Mouse (Mus musculus): ENCODE measurements around the gene Vps29. TPM values are rescaled to one million over a fixed set of nuclear protein-coding genes. Genes with fewer than 3 reads are reported as not detected.

Gene Vps29
- polyA plus RNA-seq, 1 experiment, result 19.5 TPM

GRCm38 (mm10) chr5:122320205-122320781 is 33.9 kb upstream of the Vps29 start:
- no peak for TF ChIP-seq POLR2A (IDR thresholded peaks at IDR 0.05; ENCODE audit: low read depth, low read length)
- TF ChIP-seq CTCF (IDR thresholded peaks at IDR 0.05; ENCODE audit: extremely low read depth, insufficient read depth, insufficient read length, insufficient replicate concordance), result no peak
- no peak overlapping the region for H3K4me3 ChIP-seq (ENCODE audit: extremely low read depth, insufficient read depth, insufficient read length)
- peaks cover 33% of the 10 kb centered on the region for H3K36me3 ChIP-seq (ENCODE audit: control insufficient read depth, insufficient read depth, low read length)
- WGBS, result 92% methylated on average over 12 of the region's 12 CpGs
- DNase-seq (ENCODE audit: low read depth in 1 of 2, low spot score in 2 of 2), result no peak
- no peak overlapping the region for H3K27ac ChIP-seq (ENCODE audit: insufficient read depth, low read length)
- H3K27me3 ChIP-seq (ENCODE audit: control insufficient read depth, insufficient read depth, low read length), result no peaks in the 10 kb centered on the region
- H3K4me1 ChIP-seq (ENCODE audit: control insufficient read depth, insufficient read depth, insufficient read length), result peaks cover 17% of the 10 kb centered on the region; the same call in 1 of the 2 replicates

- DNase-seq (ENCODE audit: low read depth in 1 of 2, low spot score in 2 of 2), result no peak
- Histone ChIP-seq H3K36me3 (ENCODE audit: control insufficient read depth, insufficient read depth, low read length) (peaks cover 37% of the 10 kb centered on the region), H3K27ac (ENCODE audit: insufficient read depth, low read length) (no peak overlapping the region), H3K4me3 (ENCODE audit: extremely low read depth, insufficient read depth, insufficient read length) (no peak overlapping the region), H3K4me1 (ENCODE audit: control insufficient read depth, insufficient read depth, insufficient read length) (no peaks in the 10 kb centered on the region), H3K27me3 (ENCODE audit: control insufficient read depth, insufficient read depth, low read length) (no peaks in the 10 kb centered on the region)
- no peak for TF ChIP-seq POLR2A (IDR thresholded peaks at IDR 0.05; ENCODE audit: low read depth, low read length)
- TF ChIP-seq CTCF (IDR thresholded peaks at IDR 0.05; ENCODE audit: extremely low read depth, insufficient read depth, insufficient read length, insufficient replicate concordance), result no peak
- 96% methylated on average over 8 of the region's 8 CpGs for WGBS
Measured at GRCm38 (mm10) chr5:122323523-122323922, 30.6 kb upstream of the Vps29 start.

- no peaks in the 10 kb centered on the region for H3K27me3 ChIP-seq (ENCODE audit: control insufficient read depth, insufficient read depth, low read length)
- no peak for DNase-seq (ENCODE audit: low read depth in 1 of 2, low spot score in 2 of 2)
- WGBS, result 90% methylated on average over 23 of the region's 23 CpGs
- no peaks in the 10 kb centered on the region for H3K4me1 ChIP-seq (ENCODE audit: control insufficient read depth, insufficient read depth, insufficient read length)
- no peak overlapping the region for H3K4me3 ChIP-seq (ENCODE audit: extremely low read depth, insufficient read depth, insufficient read length)
- no peak overlapping the region for H3K27ac ChIP-seq (ENCODE audit: insufficient read depth, low read length)
- no peak for TF ChIP-seq POLR2A (IDR thresholded peaks at IDR 0.05; ENCODE audit: low read depth, low read length)
- TF ChIP-seq CTCF (IDR thresholded peaks at IDR 0.05; ENCODE audit: extremely low read depth, insufficient read depth, insufficient read length, insufficient replicate concordance), result no peak
- peaks cover 34% of the 10 kb centered on the region for H3K36me3 ChIP-seq (ENCODE audit: control insufficient read depth, insufficient read depth, low read length)
Measured at GRCm38 (mm10) chr5:122324608-122325431, 29.3 kb upstream of the Vps29 start.

DNA sequence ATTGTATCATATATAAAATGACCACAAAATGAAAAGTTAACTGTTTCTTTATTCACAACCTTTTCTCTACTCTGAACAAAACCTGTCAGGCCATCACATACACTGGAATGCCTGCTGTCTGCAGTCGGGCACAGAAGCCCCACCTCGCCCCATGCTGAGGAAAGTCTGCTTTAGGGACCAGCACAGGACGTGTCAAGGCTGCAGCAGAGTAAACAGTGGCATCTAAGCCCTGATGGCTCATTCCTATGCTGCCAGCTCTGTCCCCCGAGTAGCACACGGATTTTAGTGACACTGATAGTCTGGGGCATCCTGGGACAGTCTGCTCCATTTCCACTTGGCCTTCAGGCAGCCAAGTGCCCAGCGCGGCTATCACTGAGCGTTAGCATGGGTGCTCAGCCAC is 28.7 kb upstream of the Vps29 start:
- no peak for TF ChIP-seq CTCF (IDR thresholded peaks at IDR 0.05; ENCODE audit: extremely low read depth, insufficient read depth, insufficient read length, insufficient replicate concordance)
- H3K36me3 ChIP-seq (ENCODE audit: control insufficient read depth, insufficient read depth, low read length), result peaks cover 28% of the 10 kb centered on the region
- no peak overlapping the region for H3K4me3 ChIP-seq (ENCODE audit: extremely low read depth, insufficient read depth, insufficient read length)
- no peak for DNase-seq (ENCODE audit: low read depth in 1 of 2, low spot score in 2 of 2)
- H3K27ac ChIP-seq (ENCODE audit: insufficient read depth, low read length), result no peak overlapping the region
- WGBS, result 92% methylated on average over 8 of the region's 8 CpGs
- no peaks in the 10 kb centered on the region for H3K27me3 ChIP-seq (ENCODE audit: control insufficient read depth, insufficient read depth, low read length)
- no peaks in the 10 kb centered on the region for H3K4me1 ChIP-seq (ENCODE audit: control insufficient read depth, insufficient read depth, insufficient read length)

- TF ChIP-seq CTCF (IDR thresholded peaks at IDR 0.05; ENCODE audit: extremely low read depth, insufficient read depth, insufficient read length, insufficient replicate concordance), result no peak
- TF ChIP-seq POLR2A (IDR thresholded peaks at IDR 0.05; ENCODE audit: low read depth, low read length), result no peak
- no peak overlapping the region for H3K4me3 ChIP-seq (ENCODE audit: extremely low read depth, insufficient read depth, insufficient read length)
- H3K4me1 ChIP-seq (ENCODE audit: control insufficient read depth, insufficient read depth, insufficient read length), result no peaks in the 10 kb centered on the region
- H3K27me3 ChIP-seq (ENCODE audit: control insufficient read depth, insufficient read depth, low read length), result no peaks in the 10 kb centered on the region
- WGBS, result 92% methylated on average over 3 of the region's 3 CpGs
- DNase-seq (ENCODE audit: low read depth in 1 of 2, low spot score in 2 of 2), result no peak
- no peak overlapping the region for H3K27ac ChIP-seq (ENCODE audit: insufficient read depth, low read length)
- H3K36me3 ChIP-seq (ENCODE audit: control insufficient read depth, insufficient read depth, low read length), result peaks cover 16% of the 10 kb centered on the region
Measured at GRCm38 (mm10) chr5:122327283-122327682, 26.9 kb upstream of the Vps29 start.

- no peak for TF ChIP-seq POLR2A (IDR thresholded peaks at IDR 0.05; ENCODE audit: low read depth, low read length)
- no peak for TF ChIP-seq CTCF (IDR thresholded peaks at IDR 0.05; ENCODE audit: extremely low read depth, insufficient read depth, insufficient read length, insufficient replicate concordance)
- no peaks in the 10 kb centered on the region for H3K27me3 ChIP-seq (ENCODE audit: control insufficient read depth, insufficient read depth, low read length)
- H3K27ac ChIP-seq (ENCODE audit: insufficient read depth, low read length), result no peak overlapping the region
- H3K4me1 ChIP-seq (ENCODE audit: control insufficient read depth, insufficient read depth, insufficient read length), result no peaks in the 10 kb centered on the region
- WGBS, result 81% methylated on average over 4 of the region's 4 CpGs
- DNase-seq (ENCODE audit: low read depth in 1 of 2, low spot score in 2 of 2), result no peak
- H3K4me3 ChIP-seq (ENCODE audit: extremely low read depth, insufficient read depth, insufficient read length), result no peak overlapping the region
- H3K36me3 ChIP-seq (ENCODE audit: control insufficient read depth, insufficient read depth, low read length), result peaks cover 5% of the 10 kb centered on the region
Measured at GRCm38 (mm10) chr5:122330269-122330668, 23.9 kb upstream of the Vps29 start.

- H3K27ac ChIP-seq (ENCODE audit: insufficient read depth, low read length), result no peak overlapping the region
- H3K36me3 ChIP-seq (ENCODE audit: control insufficient read depth, insufficient read depth, low read length), result no peaks in the 10 kb centered on the region
- DNase-seq (ENCODE audit: low read depth in 1 of 2, low spot score in 2 of 2), result no peak
- H3K4me3 ChIP-seq (ENCODE audit: extremely low read depth, insufficient read depth, insufficient read length), result no peak overlapping the region
- WGBS, result 62% methylated on average over 3 of the region's 3 CpGs
- H3K4me1 ChIP-seq (ENCODE audit: control insufficient read depth, insufficient read depth, insufficient read length), result no peaks in the 10 kb centered on the region
- no peaks in the 10 kb centered on the region for H3K27me3 ChIP-seq (ENCODE audit: control insufficient read depth, insufficient read depth, low read length)
- TF ChIP-seq POLR2A (IDR thresholded peaks at IDR 0.05; ENCODE audit: low read depth, low read length) (no peak), CTCF (IDR thresholded peaks at IDR 0.05; ENCODE audit: extremely low read depth, insufficient read depth, insufficient read length, insufficient replicate concordance) (no peak)
Measured at GRCm38 (mm10) chr5:122334682-122335081, 19.5 kb upstream of the Vps29 start.
